Mouse (Mus musculus): Measurements from ENCODE around the gene Zfp687. TPM values are rescaled to one million over a fixed set of nuclear protein-coding genes. Genes with fewer than 3 reads are reported as not detected.
"Not testable (repeated sequence)": the region's sequence is repeated elsewhere in the genome, so short reads cannot be mapped to it uniquely, and the experiment has no call there.

Zfp687 gene
- polyA plus RNA-seq, 1 experiment from 2014 or later = 17.2 TPM

DNA sequence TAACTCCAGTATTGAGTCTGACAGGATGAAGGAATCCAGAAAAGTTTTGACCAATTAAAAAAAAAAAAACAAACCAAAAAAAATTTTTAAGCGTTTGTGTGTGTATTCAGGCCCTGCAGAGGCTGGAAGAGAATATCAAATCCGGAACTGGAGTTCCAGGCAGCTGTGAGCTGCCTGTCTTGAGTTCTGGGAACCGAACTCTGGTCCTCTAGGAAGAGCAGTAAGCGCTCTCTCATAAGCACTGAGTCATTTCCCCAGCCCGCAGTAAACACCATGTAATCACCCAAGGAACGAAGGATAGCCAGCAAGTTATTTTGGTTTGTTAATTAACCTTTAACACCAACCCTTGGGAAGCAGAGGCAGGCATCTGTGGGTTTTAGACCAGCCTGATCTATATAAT lies 28.0 kb upstream of the Zfp687 start:
- Histone ChIP-seq H3K27me3 (ENCODE audit: control insufficient read depth, insufficient read depth, low read length) (no peaks in the 10 kb centered on the region), H3K4me2 (ENCODE audit: low read depth, low read length) (no peak overlapping the region; the same call in 1 of the 2 replicates), H3K9me3 (ENCODE audit: control insufficient read depth, low read length) (no peaks in the 10 kb centered on the region), H3K27ac (ENCODE audit: low read depth, low read length) (no peak overlapping the region), H3K36me3 (ENCODE audit: control insufficient read depth, insufficient read depth, low read length) (no peaks in the 10 kb centered on the region; the same call in 1 of the 2 replicates), H3K9ac (replicated peaks; ENCODE audit: low read depth, low read length) (no peak overlapping the region), H3K4me1 (ENCODE audit: control insufficient read depth, insufficient read depth, low read length) (peaks cover 7% of the 10 kb centered on the region), H3K4me3 (ENCODE audit: low read depth, low read length) (no peak overlapping the region)
- WGBS = 75% methylated on average over 6 of the region's 6 CpGs
- no peak for ATAC-seq (ENCODE audit: low read depth)

DNA sequence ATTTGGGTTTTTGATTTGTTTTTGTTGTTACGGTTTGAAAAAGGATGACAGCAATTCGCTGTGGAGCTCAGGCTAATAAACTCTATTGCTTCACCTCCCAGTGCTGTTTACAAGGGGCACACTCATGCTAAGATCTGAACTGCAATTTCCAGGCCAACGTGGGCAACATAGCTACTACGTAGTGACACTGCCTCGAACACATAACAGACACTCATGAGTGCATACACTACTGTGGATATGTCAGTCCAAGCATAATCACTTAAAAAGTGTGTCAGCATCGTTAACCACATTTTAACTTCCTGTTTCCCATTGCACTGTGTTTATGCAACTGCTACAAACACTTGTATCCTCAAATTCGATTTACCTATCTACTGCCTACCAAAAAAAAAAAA lies 27.6 kb upstream of the Zfp687 start:
- Histone ChIP-seq H3K4me3 (ENCODE audit: low read depth, low read length) (peak overlapping the region; percentile 88), H3K36me3 (ENCODE audit: control insufficient read depth, insufficient read depth, low read length) (no peaks in the 10 kb centered on the region; the same call in 1 of the 2 replicates), H3K27ac (ENCODE audit: low read depth, low read length) (0 out of 2 replicates have a peak overlapping the region, but pooled peaks have one; percentile 12), H3K4me1 (ENCODE audit: control insufficient read depth, insufficient read depth, low read length) (peaks cover 7% of the 10 kb centered on the region), H3K27me3 (ENCODE audit: control insufficient read depth, insufficient read depth, low read length) (no peaks in the 10 kb centered on the region), H3K4me2 (ENCODE audit: low read depth, low read length) (peak overlapping the region; percentile 47), H3K9me3 (ENCODE audit: control insufficient read depth, low read length) (no peaks in the 10 kb centered on the region), H3K9ac (replicated peaks; ENCODE audit: low read depth, low read length) (peak overlapping the region; percentile 81; the same call in 1 of the 2 replicates)
- peak; percentile 66 for ATAC-seq (ENCODE audit: low read depth)
- 27% methylated on average over 7 of the region's 7 CpGs for WGBS

DNA sequence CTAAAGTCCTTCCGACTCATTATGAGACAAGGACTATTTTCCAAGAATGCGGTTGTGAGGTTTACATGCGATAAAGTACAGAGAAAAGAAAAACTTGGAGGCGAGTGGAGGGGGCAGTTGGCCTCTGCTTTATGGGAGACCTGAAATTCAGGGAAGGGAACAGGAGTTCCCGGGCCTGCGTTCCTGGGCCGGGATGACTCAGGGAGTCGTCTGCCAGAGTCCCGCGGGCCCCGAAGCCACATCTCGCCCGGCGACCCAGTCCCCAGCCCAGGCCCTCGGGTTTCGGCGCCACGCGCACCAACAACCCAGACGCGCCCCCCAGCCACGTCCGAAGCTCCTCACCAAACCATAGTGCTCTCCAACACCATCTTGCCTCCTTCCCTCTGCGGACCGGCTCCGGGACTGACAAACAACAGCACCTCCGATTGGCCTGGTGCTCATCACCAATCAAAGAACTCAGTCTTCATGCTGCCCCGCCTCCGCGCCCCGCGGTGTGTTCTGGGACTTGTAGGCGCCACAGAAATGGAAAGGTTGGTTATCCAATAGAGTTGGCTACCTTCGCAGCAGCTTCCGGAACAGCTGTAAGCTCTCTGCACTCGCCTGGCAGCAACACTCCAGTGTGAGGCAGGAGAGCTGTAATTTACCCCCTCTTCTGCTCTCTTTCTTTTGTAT lies 27.1 kb upstream of the Zfp687 start, which contains the start of gene Psmd4:
Gene Psmd4, minus strand, starts transcription at position 449 of the 672 bp plus-strand sequence.
- H3K4me1 ChIP-seq (ENCODE audit: control insufficient read depth, insufficient read depth, low read length) = peaks cover 7% of the 10 kb centered on the region
- H3K27me3 ChIP-seq (ENCODE audit: control insufficient read depth, insufficient read depth, low read length) = no peaks in the 10 kb centered on the region
- peak; percentile 99 for ATAC-seq (ENCODE audit: low read depth)
- H3K36me3 ChIP-seq (ENCODE audit: control insufficient read depth, insufficient read depth, low read length) = no peaks in the 10 kb centered on the region; the same call in none of the 2 replicates
- peak within 1 kb of the TSS; percentile 57; the same call in 1 of the 2 replicates for H3K27ac ChIP-seq (ENCODE audit: low read depth, low read length)
- peak within 1 kb of the TSS; percentile 88 for H3K4me3 ChIP-seq (ENCODE audit: low read depth, low read length)
- no peaks in the 10 kb centered on the region for H3K9me3 ChIP-seq (ENCODE audit: control insufficient read depth, low read length)
- H3K9ac ChIP-seq (replicated peaks; ENCODE audit: low read depth, low read length) = peak within 1 kb of the TSS; percentile 81
- peak within 1 kb of the TSS; percentile 63 for H3K4me2 ChIP-seq (ENCODE audit: low read depth, low read length)
- WGBS = 1% methylated on average over 30 of the region's 36 CpGs

DNA sequence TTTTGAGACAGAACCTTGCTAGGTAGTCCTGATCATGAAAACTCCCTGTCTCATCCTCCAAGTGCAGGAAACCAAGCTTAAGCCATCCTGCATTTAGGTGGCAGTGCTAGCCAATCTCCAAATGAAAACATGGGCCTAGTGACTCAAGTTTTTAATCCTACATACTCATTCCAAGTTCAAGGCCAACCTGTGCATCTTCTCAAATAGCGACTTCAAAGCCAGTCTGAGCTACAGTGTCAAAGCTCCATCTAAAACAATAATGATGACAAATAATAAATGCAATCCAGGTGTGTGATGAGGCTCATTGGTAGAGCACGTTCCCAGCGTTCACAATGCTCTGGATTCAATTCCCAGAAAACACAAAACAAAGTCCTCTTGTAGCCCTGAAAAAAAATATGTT lies 26.4 kb upstream of the Zfp687 start:
- no peak overlapping the region for H3K27ac ChIP-seq (ENCODE audit: low read depth, low read length)
- H3K9ac ChIP-seq (replicated peaks; ENCODE audit: low read depth, low read length) = peak overlapping the region; percentile 81
- H3K4me2 ChIP-seq (ENCODE audit: low read depth, low read length) = peak overlapping the region; percentile 63
- H3K9me3 ChIP-seq (ENCODE audit: control insufficient read depth, low read length) = no peaks in the 10 kb centered on the region
- H3K36me3 ChIP-seq (ENCODE audit: control insufficient read depth, insufficient read depth, low read length) = no peaks in the 10 kb centered on the region; the same call in none of the 2 replicates
- ATAC-seq (ENCODE audit: low read depth) = no peak
- H3K4me3 ChIP-seq (ENCODE audit: low read depth, low read length) = peak overlapping the region; percentile 88
- WGBS = 15% methylated on average over 3 of the region's 3 CpGs
- H3K27me3 ChIP-seq (ENCODE audit: control insufficient read depth, insufficient read depth, low read length) = no peaks in the 10 kb centered on the region
- H3K4me1 ChIP-seq (ENCODE audit: control insufficient read depth, insufficient read depth, low read length) = peaks cover 7% of the 10 kb centered on the region

DNA sequence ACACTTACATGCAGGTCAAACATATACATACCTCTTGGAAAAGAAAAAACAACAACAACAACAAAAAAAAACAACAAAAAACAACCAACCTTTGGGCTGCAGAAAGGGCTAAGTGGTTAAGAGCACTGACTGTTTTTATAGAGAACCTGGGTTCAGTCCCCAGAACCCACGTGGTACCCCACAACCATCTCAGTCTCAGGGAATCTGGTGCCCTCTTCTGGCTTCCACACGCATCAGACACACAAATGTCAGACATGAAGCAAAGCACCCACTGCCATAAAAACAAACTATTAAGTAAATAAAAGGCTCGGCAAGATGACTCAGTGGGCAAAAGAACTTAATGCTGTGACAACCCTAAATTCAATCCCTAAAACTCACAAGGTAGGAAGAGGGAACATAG lies 14.7 kb upstream of the Zfp687 start:
- H3K27me3 ChIP-seq (ENCODE audit: control insufficient read depth, insufficient read depth, low read length) = no peaks in the 10 kb centered on the region
- no peak overlapping the region for H3K9ac ChIP-seq (replicated peaks; ENCODE audit: low read depth, low read length)
- no peak overlapping the region for H3K4me3 ChIP-seq (ENCODE audit: low read depth, low read length)
- no peak for ATAC-seq (ENCODE audit: low read depth)
- H3K4me2 ChIP-seq (ENCODE audit: low read depth, low read length) = no peak overlapping the region
- no peak overlapping the region for H3K27ac ChIP-seq (ENCODE audit: low read depth, low read length)
- no peaks in the 10 kb centered on the region for H3K9me3 ChIP-seq (ENCODE audit: control insufficient read depth, low read length)
- peaks cover 36% of the 10 kb centered on the region for H3K36me3 ChIP-seq (ENCODE audit: control insufficient read depth, insufficient read depth, low read length)
- no peaks in the 10 kb centered on the region for H3K4me1 ChIP-seq (ENCODE audit: control insufficient read depth, insufficient read depth, low read length)
- WGBS = 76% methylated on average over 3 of the region's 3 CpGs

DNA sequence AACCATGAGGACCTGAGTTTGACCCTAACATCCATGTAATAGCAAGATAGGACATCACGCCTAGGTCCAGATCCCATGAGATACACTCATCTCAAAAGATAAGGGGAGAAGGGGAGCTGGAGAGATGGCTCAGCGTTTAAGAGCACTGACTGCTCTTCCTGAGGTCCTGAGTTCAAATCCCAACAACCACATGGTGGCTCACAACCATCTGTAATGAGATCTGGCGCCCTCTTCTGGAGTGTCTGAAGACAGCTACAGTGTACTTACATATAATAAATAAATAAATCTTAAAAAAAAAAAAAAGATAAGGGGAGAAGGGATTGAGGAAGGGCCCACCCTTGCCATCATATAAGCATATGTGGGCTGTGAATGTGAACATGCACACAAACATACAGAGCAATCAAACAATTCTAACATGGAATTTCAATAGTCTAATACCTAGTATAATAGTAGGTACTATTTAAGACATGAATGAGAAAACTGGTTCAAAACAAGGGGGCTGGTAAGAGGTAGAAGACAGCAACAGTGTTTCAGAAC lies 14.1 kb upstream of the Zfp687 start:
- H3K27me3 ChIP-seq (ENCODE audit: control insufficient read depth, insufficient read depth, low read length); H3K4me1 ChIP-seq (ENCODE audit: control insufficient read depth, insufficient read depth, low read length); H3K4me3 ChIP-seq (ENCODE audit: low read depth, low read length); H3K9ac ChIP-seq (replicated peaks; ENCODE audit: low read depth, low read length); H3K27ac ChIP-seq (ENCODE audit: low read depth, low read length); H3K9me3 ChIP-seq (ENCODE audit: control insufficient read depth, low read length); H3K4me2 ChIP-seq (ENCODE audit: low read depth, low read length); ATAC-seq (ENCODE audit: low read depth): not testable (repeated sequence)
- WGBS = 76% methylated on average over 3 of the region's 3 CpGs
- peaks cover 31% of the 10 kb centered on the region for H3K36me3 ChIP-seq (ENCODE audit: control insufficient read depth, insufficient read depth, low read length)

DNA sequence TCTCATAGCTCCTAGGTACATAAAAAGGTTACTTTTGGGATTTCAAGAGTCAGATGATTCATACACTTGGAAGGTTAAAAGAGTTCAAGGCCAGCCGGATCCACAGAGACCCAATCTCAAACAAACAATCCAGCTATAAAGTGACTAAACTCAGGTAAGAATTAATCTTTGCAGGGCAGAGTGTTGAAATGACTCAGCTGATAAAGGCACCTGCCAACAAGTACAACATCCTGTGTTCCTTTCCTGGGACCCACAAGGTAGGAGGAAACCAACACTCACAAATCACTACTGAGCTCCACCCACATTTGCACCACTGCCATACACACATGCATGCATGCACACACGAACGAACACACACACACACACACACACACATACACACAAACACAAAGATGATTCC lies 13.4 kb upstream of the Zfp687 start:
- Histone ChIP-seq H3K4me1 (ENCODE audit: control insufficient read depth, insufficient read depth, low read length) (no peaks in the 10 kb centered on the region), H3K9ac (replicated peaks; ENCODE audit: low read depth, low read length) (no peak overlapping the region), H3K4me2 (ENCODE audit: low read depth, low read length) (no peak overlapping the region), H3K4me3 (ENCODE audit: low read depth, low read length) (no peak overlapping the region), H3K27me3 (ENCODE audit: control insufficient read depth, insufficient read depth, low read length) (no peaks in the 10 kb centered on the region), H3K9me3 (ENCODE audit: control insufficient read depth, low read length) (no peaks in the 10 kb centered on the region), H3K36me3 (ENCODE audit: control insufficient read depth, insufficient read depth, low read length) (peaks cover 29% of the 10 kb centered on the region), H3K27ac (ENCODE audit: low read depth, low read length) (no peak overlapping the region)
- ATAC-seq (ENCODE audit: low read depth) = no peak
- 93% methylated on average over 3 of the region's 3 CpGs for WGBS

DNA sequence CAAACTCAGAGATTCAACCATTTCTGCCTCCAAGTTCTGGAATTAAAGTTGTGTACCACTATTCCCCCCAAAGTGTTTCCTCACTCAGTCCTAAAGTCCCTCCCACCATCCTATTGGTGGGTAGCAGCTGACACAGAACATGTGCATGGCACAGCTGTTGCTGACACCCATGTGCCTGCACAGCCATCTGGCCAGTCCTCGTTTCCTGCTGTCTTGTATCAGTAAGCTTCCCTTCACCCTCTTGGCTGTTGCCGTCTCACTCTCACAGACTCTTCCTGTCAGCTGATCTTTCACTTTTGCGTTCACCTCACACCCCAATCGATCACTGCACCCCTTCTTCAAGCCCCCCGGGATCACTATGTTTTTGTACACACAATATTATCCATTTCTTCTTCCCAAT lies 12.5 kb upstream of the Zfp687 start:
- Histone ChIP-seq H3K4me2 (ENCODE audit: low read depth, low read length) (no peak overlapping the region), H3K9ac (replicated peaks; ENCODE audit: low read depth, low read length) (no peak overlapping the region), H3K4me3 (ENCODE audit: low read depth, low read length) (no peak overlapping the region), H3K4me1 (ENCODE audit: control insufficient read depth, insufficient read depth, low read length) (no peaks in the 10 kb centered on the region), H3K27ac (ENCODE audit: low read depth, low read length) (no peak overlapping the region), H3K9me3 (ENCODE audit: control insufficient read depth, low read length) (no peaks in the 10 kb centered on the region), H3K36me3 (ENCODE audit: control insufficient read depth, insufficient read depth, low read length) (peaks cover 20% of the 10 kb centered on the region), H3K27me3 (ENCODE audit: control insufficient read depth, insufficient read depth, low read length) (no peaks in the 10 kb centered on the region)
- no peak; the same call in 1 of the 2 replicates for ATAC-seq (ENCODE audit: low read depth)
- 56% methylated on average over 5 of the region's 5 CpGs for WGBS

DNA sequence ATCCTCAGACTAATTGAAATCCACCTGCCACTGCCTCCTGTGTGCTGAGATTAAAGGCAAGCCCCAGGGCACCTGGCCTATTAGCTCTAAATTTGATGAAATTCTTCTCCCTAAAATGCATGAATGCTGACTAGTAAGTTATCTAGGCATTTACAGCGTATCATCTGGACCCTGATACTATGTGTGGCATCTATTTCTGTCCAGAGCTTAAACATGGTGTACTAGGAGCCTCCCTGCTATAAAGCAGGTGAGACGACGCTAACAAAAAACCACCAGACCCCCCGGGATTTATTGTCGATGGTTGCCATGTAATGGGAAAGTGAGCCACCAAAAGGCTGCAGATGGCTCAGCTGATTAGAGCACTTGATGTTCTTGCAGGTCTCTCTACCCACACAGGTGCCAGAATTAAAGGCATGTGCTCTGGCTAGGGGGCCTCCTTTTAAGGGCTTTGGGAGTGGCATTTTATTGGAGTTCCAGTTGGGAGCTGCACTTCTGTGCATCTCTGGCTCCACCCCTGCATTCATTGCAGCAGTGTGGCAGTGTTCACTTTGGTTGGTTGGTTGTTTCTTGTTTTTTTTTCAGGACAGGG lies 11.9 kb upstream of the Zfp687 start:
- H3K4me2 ChIP-seq (ENCODE audit: low read depth, low read length) = no peak overlapping the region
- no peak overlapping the region for H3K4me3 ChIP-seq (ENCODE audit: low read depth, low read length)
- H3K9ac ChIP-seq (replicated peaks; ENCODE audit: low read depth, low read length) = no peak overlapping the region
- H3K27ac ChIP-seq (ENCODE audit: low read depth, low read length) = no peak overlapping the region
- ATAC-seq (ENCODE audit: low read depth) = no peak; the same call in 1 of the 2 replicates
- H3K9me3 ChIP-seq (ENCODE audit: control insufficient read depth, low read length) = no peaks in the 10 kb centered on the region
- H3K27me3 ChIP-seq (ENCODE audit: control insufficient read depth, insufficient read depth, low read length) = no peaks in the 10 kb centered on the region
- H3K4me1 ChIP-seq (ENCODE audit: control insufficient read depth, insufficient read depth, low read length) = no peaks in the 10 kb centered on the region
- 41% methylated on average over 5 of the region's 5 CpGs for WGBS
- peaks cover 16% of the 10 kb centered on the region for H3K36me3 ChIP-seq (ENCODE audit: control insufficient read depth, insufficient read depth, low read length)
